25 mouse cellular contexts compared by ENCODE assay signal in the genomic region with DNA sequence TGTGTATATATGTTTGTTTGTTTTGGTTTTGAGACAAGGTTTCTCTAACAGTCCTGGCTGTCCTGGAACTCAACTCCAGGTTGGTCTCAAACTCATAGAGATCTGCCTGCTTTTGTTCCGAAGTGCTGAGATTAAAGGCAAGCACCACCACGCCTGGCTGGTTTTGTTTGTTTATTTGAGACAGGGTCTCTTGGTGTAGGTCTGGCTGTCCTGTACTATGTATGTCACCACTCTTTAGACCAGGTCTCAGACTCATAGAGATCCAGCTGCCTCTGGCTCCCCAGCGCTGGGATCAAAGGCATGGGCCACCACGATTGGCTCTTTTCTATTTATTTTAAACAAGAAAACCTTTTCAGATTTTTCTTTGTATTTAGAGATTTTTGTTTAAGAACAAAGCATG.
DNase-seq lines count a peak whose midpoint lies in the region; ATAC-seq and TF ChIP-seq lines count a peak whose summit lies in the region.
"Had no signal": no experiment of that assay in that cellular context is flagged by ENCODE, and none has a peak within 500 bp of the region (broad histone marks: within the 10 kb centered on the region; RNA-seq: fewer than 3 reads in every experiment).

No protein-coding gene starts in this region.

- no peaks in the 10 kb centered on the region for H3K36me3 ChIP-seq in kidney, embryonic 15.5 days
- no peaks in the 10 kb centered on the region for H3K36me3 ChIP-seq in kidney, adult 2 months (ENCODE audit: control insufficient read depth, insufficient read depth, low read length)
- no peaks in the 10 kb centered on the region for H3K36me3 ChIP-seq in embryonic facial prominence, embryonic 13.5 days
- H3K36me3 ChIP-seq: embryonic facial prominence, embryonic 12.5 days; forebrain, embryonic 12.5 days; hindbrain, embryonic 13.5 days; limb, embryonic 13.5 days; liver, embryonic 12.5 days; midbrain, embryonic 12.5 days had no signal

- H3K9ac ChIP-seq in kidney, embryonic 15.5 days, result no peak overlapping the region
- H3K9ac ChIP-seq in embryonic facial prominence, embryonic 13.5 days, result no peak overlapping the region
- H3K9ac ChIP-seq: embryonic facial prominence, embryonic 12.5 days; forebrain, embryonic 12.5 days; hindbrain, embryonic 13.5 days; limb, embryonic 13.5 days; liver, embryonic 12.5 days; midbrain, embryonic 12.5 days had no signal

- 0 out of 2 replicates have a peak, but pooled peaks have one; percentile 54 for ATAC-seq in kidney, embryonic 15.5 days (replicated peaks; ENCODE audit: low FRiP score)
- no peak for ATAC-seq in embryonic facial prominence, embryonic 13.5 days (ENCODE audit: insufficient number of reproducible peaks, insufficient read depth, low FRiP score, low TSS enrichment, low read depth)
- ATAC-seq: intestine, postnatal 0 days; liver, embryonic 12.5 days had no signal

- H3K27ac ChIP-seq in kidney, embryonic 15.5 days, result peak overlapping the region; percentile 48; the same call in 1 of the 2 replicates
- no peak overlapping the region for H3K27ac ChIP-seq in kidney, adult 2 months (ENCODE audit: insufficient read depth, low read depth, low read length)
- peak overlapping the region; percentile 62 for H3K27ac ChIP-seq in embryonic facial prominence, embryonic 13.5 days
- H3K27ac ChIP-seq: forebrain, embryonic 12.5 days; gastrocnemius, adult 2 months; hindbrain, embryonic 13.5 days; layer of hippocampus, adult 2 months; limb, embryonic 13.5 days; liver, embryonic 12.5 days; midbrain, embryonic 12.5 days had no signal

- no peak for DNase-seq in kidney, adult 2 months
- DNase-seq in embryo, embryonic 11 days, result peak; percentile 27
- no peak for DNase-seq in right cerebral cortex, postnatal 14 days
- no peak for DNase-seq in cerebellum, adult 11 months
- no peak for DNase-seq in heart, postnatal 25 days (ENCODE audit: low spot score)
- DNase-seq: adrenal gland, adult 8-10 months; cerebellum, adult 2 months; cerebellum, postnatal 25 days; gastrocnemius, adult 2 months; kidney, postnatal 14 days; lung, adult 18-20 months; right cerebral cortex, postnatal 25 days; spleen, adult 18-20 months had no signal

- intact Hi-C loops in heart, postnatal 25 days (cut with DNase I), result no loop called here

- peaks cover 10% of the 10 kb centered on the region for H3K4me1 ChIP-seq in kidney, embryonic 15.5 days
- H3K4me1 ChIP-seq in kidney, adult 2 months (ENCODE audit: control insufficient read depth, insufficient read depth, low read length), result no peaks in the 10 kb centered on the region
- peaks cover 16% of the 10 kb centered on the region for H3K4me1 ChIP-seq in embryonic facial prominence, embryonic 13.5 days
- H3K4me1 ChIP-seq: embryonic facial prominence, embryonic 12.5 days; forebrain, embryonic 12.5 days; hindbrain, embryonic 13.5 days; liver, embryonic 12.5 days; midbrain, embryonic 12.5 days had no signal

- 15% methylated on average over 4 of the region's 4 CpGs for WGBS in kidney, embryonic 15.5 days
- WGBS in kidney, adult 2 months, result 47% methylated on average over 4 of the region's 4 CpGs
- 41% methylated on average over 4 of the region's 4 CpGs for WGBS in embryonic facial prominence, embryonic 13.5 days

- no peak overlapping the region for H3K4me3 ChIP-seq in kidney, embryonic 15.5 days (replicated peaks)
- H3K4me3 ChIP-seq in kidney, adult 2 months (ENCODE audit: insufficient read depth, low read depth, low read length), result no peak overlapping the region
- no peak overlapping the region for H3K4me3 ChIP-seq in embryonic facial prominence, embryonic 13.5 days
- H3K4me3 ChIP-seq: embryonic facial prominence, embryonic 12.5 days; erythroblast, embryonic 14.5 days; forebrain, embryonic 12.5 days; gastrocnemius, adult 2 months; hindbrain, embryonic 13.5 days; layer of hippocampus, adult 2 months; limb, embryonic 13.5 days; liver, embryonic 12.5 days; midbrain, embryonic 12.5 days had no signal

- TF ChIP-seq CTCF in kidney, adult 2 months (conservative IDR thresholded peaks at IDR 0.05; ENCODE audit: insufficient read depth, insufficient read length, low read depth, low read length), result no peak

- H3K9me3 ChIP-seq in kidney, embryonic 15.5 days (replicated peaks), result no peaks in the 10 kb centered on the region
- no peaks in the 10 kb centered on the region for H3K9me3 ChIP-seq in embryonic facial prominence, embryonic 13.5 days
- H3K9me3 ChIP-seq: embryonic facial prominence, embryonic 12.5 days; forebrain, embryonic 12.5 days; hindbrain, embryonic 13.5 days; limb, embryonic 13.5 days; liver, embryonic 12.5 days; midbrain, embryonic 12.5 days had no signal

- no peak for TF ChIP-seq POLR2A in kidney, adult 2 months (IDR thresholded peaks at IDR 0.05; ENCODE audit: low read depth, low read length)

- H3K4me2 ChIP-seq in kidney, embryonic 15.5 days, result 0 out of 2 replicates have a peak overlapping the region, but pooled peaks have one; percentile 1
- H3K4me2 ChIP-seq in embryonic facial prominence, embryonic 13.5 days, result no peak overlapping the region
- H3K4me2 ChIP-seq: embryonic facial prominence, embryonic 12.5 days; forebrain, embryonic 12.5 days; heart, embryonic 11.5 days; hindbrain, embryonic 13.5 days; limb, embryonic 13.5 days; liver, embryonic 12.5 days; midbrain, embryonic 12.5 days had no signal

- H3K27me3 ChIP-seq in kidney, embryonic 15.5 days, result no peaks in the 10 kb centered on the region
- H3K27me3 ChIP-seq in kidney, adult 2 months (replicated peaks; ENCODE audit: control insufficient read depth, insufficient read depth, low read length), result no peaks in the 10 kb centered on the region
- no peaks in the 10 kb centered on the region for H3K27me3 ChIP-seq in embryonic facial prominence, embryonic 13.5 days
- H3K27me3 ChIP-seq: embryonic facial prominence, embryonic 12.5 days; hindbrain, embryonic 13.5 days; limb, embryonic 13.5 days; liver, embryonic 12.5 days; midbrain, embryonic 12.5 days had no signal
